Mouse (Mus musculus): ENCODE data around the gene Nfatc2ip.

DNA sequence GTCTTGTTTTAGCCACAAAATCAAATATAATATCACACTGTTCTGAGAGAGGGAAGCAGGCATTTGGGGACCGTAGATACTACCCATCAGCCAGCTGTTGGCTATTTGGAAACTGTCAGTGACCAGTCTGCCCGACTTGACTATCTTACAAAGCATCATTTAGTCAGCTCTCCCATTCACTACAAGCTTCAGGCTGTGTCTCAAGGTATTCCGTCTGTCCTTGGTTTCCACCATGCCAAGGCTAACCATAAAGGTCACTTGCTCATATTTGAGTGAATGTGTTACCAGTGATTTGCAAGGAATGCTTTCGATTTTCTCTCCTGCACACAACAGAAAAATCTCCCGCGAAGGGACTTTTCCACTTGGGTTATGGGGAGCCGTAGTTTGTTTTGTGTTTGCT is 38.2 kb upstream of the Nfatc2ip start:
- TF ChIP-seq CTCF (IDR thresholded peaks at IDR 0.05; ENCODE audit: low read depth) (no peak), EP300 (IDR thresholded peaks at IDR 0.05; ENCODE audit: low read depth) (no peak)

All from liver, postnatal 0 days (tissue).